Mouse (Mus musculus): ENCODE results near the gene Trim30d. TPM values are rescaled to one million over a fixed set of nuclear protein-coding genes. Genes with fewer than 3 reads are reported as not detected.
A peak's percentile ranks its signal among the peaks of the same experiment; 100 is the strongest.
"Not testable (repeated sequence)": the region's sequence is repeated elsewhere in the genome, so short reads cannot be mapped to it uniquely, and the experiment has no call there.

Trim30d gene
- 0.48 and 1.1 TPM in 2 replicates for polyA plus RNA-seq (2015; fragmentation: Nextera tagmentation; extraction: Ambion mirVana)

GRCm38 (mm10) chr7:104507421-104508065 lies at the start of gene Trim30d:
Gene Trim30d, minus strand, starts transcription at chr7:104507849.
- H3K4me3 ChIP-seq; ATAC-seq (replicated peaks; ENCODE audit: insufficient number of reproducible peaks, insufficient read depth, low FRiP score, low read depth); H3K9me3 ChIP-seq (replicated peaks); H3K9ac ChIP-seq; H3K27ac ChIP-seq; H3K4me1 ChIP-seq (replicated peaks); H3K4me2 ChIP-seq; H3K36me3 ChIP-seq; H3K27me3 ChIP-seq: not testable (repeated sequence)

GRCm38 (mm10) chr7:104552700-104553099 lies 45.1 kb upstream of the Trim30d start:
- no peaks in the 10 kb centered on the region for H3K9me3 ChIP-seq (replicated peaks)
- no peaks in the 10 kb centered on the region for H3K27me3 ChIP-seq
- no peak overlapping the region for H3K9ac ChIP-seq
- no peaks in the 10 kb centered on the region for H3K36me3 ChIP-seq
- no peak overlapping the region for H3K4me2 ChIP-seq
- no peak for ATAC-seq (replicated peaks; ENCODE audit: insufficient number of reproducible peaks, insufficient read depth, low FRiP score, low read depth)
- no peak overlapping the region for H3K4me3 ChIP-seq
- no peaks in the 10 kb centered on the region for H3K4me1 ChIP-seq (replicated peaks)
- no peak overlapping the region for H3K27ac ChIP-seq
- WGBS, result 46% methylated on average over 1 of the region's 1 CpGs

- Histone ChIP-seq H3K36me3 (no peaks in the 10 kb centered on the region), H3K4me2 (no peak within 1 kb of the TSS), H3K27me3 (no peaks in the 10 kb centered on the region), H3K9me3 (replicated peaks) (no peaks in the 10 kb centered on the region), H3K4me1 (replicated peaks) (no peaks in the 10 kb centered on the region), H3K9ac (no peak within 1 kb of the TSS), H3K27ac (no peak within 1 kb of the TSS), H3K4me3 (no peak within 1 kb of the TSS)
- 67% methylated on average over 5 of the region's 5 CpGs for WGBS
- no peak for ATAC-seq (replicated peaks; ENCODE audit: insufficient number of reproducible peaks, insufficient read depth, low FRiP score, low read depth)
These were observed 42.2 kb upstream of the Trim30d start, which contains the start of gene Olfr651 for GRCm38 (mm10) chr7:104549833-104550232. Gene Olfr651, plus strand, starts transcription at chr7:104550133.

GRCm38 (mm10) chr7:104501589-104502371 lies 5.9 kb downstream of the Trim30d start:
- H3K27me3 ChIP-seq, result 0 out of 2 replicates have a peak, but pooled peaks cover 2% of the 10 kb centered on the region
- H3K9me3 ChIP-seq (replicated peaks), result no peaks in the 10 kb centered on the region
- peak overlapping the region; percentile 81 for H3K4me2 ChIP-seq
- H3K4me3 ChIP-seq, result peak overlapping the region; percentile 57
- no peak; the same call in 1 of the 2 replicates for ATAC-seq (replicated peaks; ENCODE audit: insufficient number of reproducible peaks, insufficient read depth, low FRiP score, low read depth)
- no peak overlapping the region for H3K27ac ChIP-seq
- WGBS, result 2% methylated on average over 57 of the region's 59 CpGs
- no peaks in the 10 kb centered on the region for H3K4me1 ChIP-seq (replicated peaks)
- H3K36me3 ChIP-seq, result no peaks in the 10 kb centered on the region
- H3K9ac ChIP-seq, result peak overlapping the region; percentile 51

- not testable (repeated sequence) for H3K4me3 ChIP-seq
These were observed 6.5 kb downstream of the Trim30d start for GRCm38 (mm10) chr7:104501186-104501585.

GRCm38 (mm10) chr7:104499464-104499863 lies 8.2 kb downstream of the Trim30d start:
- H3K36me3 ChIP-seq; ATAC-seq (replicated peaks; ENCODE audit: insufficient number of reproducible peaks, insufficient read depth, low FRiP score, low read depth); H3K27me3 ChIP-seq; H3K27ac ChIP-seq; H3K4me1 ChIP-seq (replicated peaks); H3K4me3 ChIP-seq; H3K9ac ChIP-seq; H3K9me3 ChIP-seq (replicated peaks); H3K4me2 ChIP-seq: not testable (repeated sequence)
- 67% methylated on average over 7 of the region's 8 CpGs for WGBS

More at GRCm38 (mm10) chr7:104501186-104501585, 6.5 kb downstream of the Trim30d start:
- WGBS, result 61% methylated on average over 6 of the region's 6 CpGs
- not testable (repeated sequence) for H3K4me1 ChIP-seq (replicated peaks); H3K4me2 ChIP-seq; H3K9ac ChIP-seq; H3K36me3 ChIP-seq; H3K27ac ChIP-seq; H3K27me3 ChIP-seq; H3K9me3 ChIP-seq (replicated peaks); ATAC-seq (replicated peaks; ENCODE audit: insufficient number of reproducible peaks, insufficient read depth, low FRiP score, low read depth)

GRCm38 (mm10) chr7:104465065-104465744 lies 42.4 kb downstream of the Trim30d start, which contains the start of gene Trim30a:
Gene Trim30a, minus strand, starts transcription at chr7:104465193.
- Histone ChIP-seq H3K4me3 (peak within 1 kb of the TSS; percentile 11; the same call in 1 of the 2 replicates), H3K4me2 (peak within 1 kb of the TSS; percentile 27; the same call in 1 of the 2 replicates), H3K4me1 (replicated peaks) (no peaks in the 10 kb centered on the region), H3K36me3 (no peaks in the 10 kb centered on the region), H3K27ac (no peak within 1 kb of the TSS), H3K9me3 (replicated peaks) (no peaks in the 10 kb centered on the region), H3K27me3 (no peaks in the 10 kb centered on the region), H3K9ac (no peak within 1 kb of the TSS)
- no peak; the same call in 1 of the 2 replicates for ATAC-seq (replicated peaks; ENCODE audit: insufficient number of reproducible peaks, insufficient read depth, low FRiP score, low read depth)
- 63% methylated on average over 3 of the region's 3 CpGs for WGBS

GRCm38 (mm10) chr7:104445961-104446645 lies 61.5 kb downstream of the Trim30d start:
- H3K9me3 ChIP-seq (replicated peaks), result no peaks in the 10 kb centered on the region
- no peaks in the 10 kb centered on the region for H3K4me1 ChIP-seq (replicated peaks)
- WGBS, result 30% methylated on average over 2 of the region's 2 CpGs
- no peaks in the 10 kb centered on the region for H3K27me3 ChIP-seq
- H3K9ac ChIP-seq, result no peak overlapping the region
- H3K27ac ChIP-seq, result peak overlapping the region; percentile 39; the same call in 1 of the 2 replicates
- H3K4me3 ChIP-seq, result peak overlapping the region; percentile 6; the same call in 1 of the 2 replicates
- 0 out of 2 replicates have a peak, but pooled peaks have one; percentile 55 for ATAC-seq (replicated peaks; ENCODE audit: insufficient number of reproducible peaks, insufficient read depth, low FRiP score, low read depth)
- no peaks in the 10 kb centered on the region for H3K36me3 ChIP-seq
- H3K4me2 ChIP-seq, result peak overlapping the region; percentile 17; the same call in 1 of the 2 replicates

All from heart, embryonic 15.5 days (tissue).